29 mouse cellular contexts compared by ENCODE assay signal in genomic region chr5:112293800-112294199, GRCm38 (mm10). TPM values are rescaled to one million over a fixed set of nuclear protein-coding genes. Genes with fewer than 3 reads are reported as not detected.
A peak's percentile ranks its signal among the peaks of the same experiment; 100 is the strongest.
DNase-seq lines count a peak whose midpoint lies in the region; ATAC-seq and TF ChIP-seq lines count a peak whose summit lies in the region.
"Had no signal": no experiment of that assay in that cellular context is flagged by ENCODE, and none has a peak within 500 bp of the region (broad histone marks: within the 10 kb centered on the region; RNA-seq: fewer than 3 reads in every experiment).

No protein-coding gene starts in this region.

- DNase-seq in layer of hippocampus, adult 2 months (ENCODE audit: low spot score in 2 of 2): no peak
- no peak for DNase-seq in layer of hippocampus, adult 11-12 months (ENCODE audit: low spot score)
- DNase-seq in liver, embryonic 13.5 days: no peak
- no peak for DNase-seq in liver, postnatal 0 days
- no peak for DNase-seq in urinary bladder, postnatal 14 days (ENCODE audit: low spot score)
- DNase-seq in right cerebral cortex, postnatal 36 days (ENCODE audit: low spot score in 2 of 2): no peak
- DNase-seq: adrenal gland, adult 8-10 months; B cell, adult 2 months; cerebellum, adult 18-20 months; cerebellum, adult 9-11 months; cerebellum, postnatal 25 days; forebrain, postnatal 0 days; gastrocnemius, adult 2 months; gastrocnemius, postnatal 14 days; heart, adult 11 months; heart, postnatal 10 days; heart, postnatal 36 days had no signal

- H3K27me3 ChIP-seq in megakaryocyte, embryonic 14.5 days (replicated peaks): no peaks in the 10 kb centered on the region
- no peaks in the 10 kb centered on the region for H3K27me3 ChIP-seq in liver, embryonic 13.5 days
- no peaks in the 10 kb centered on the region for H3K27me3 ChIP-seq in liver, postnatal 0 days (ENCODE audit: insufficient read depth, low read length)
- H3K27me3 ChIP-seq: embryonic facial prominence, embryonic 12.5 days; embryonic facial prominence, embryonic 15.5 days; heart, embryonic 12.5 days; heart, embryonic 15.5 days; hindbrain, embryonic 13.5 days had no signal

- TF ChIP-seq CTCF in layer of hippocampus, adult 2 months (conservative IDR thresholded peaks at IDR 0.05): no peak
- TF ChIP-seq CTCF in liver, postnatal 0 days (IDR thresholded peaks at IDR 0.05; ENCODE audit: low read depth): no peak

- ATAC-seq in megakaryocyte, adult 5-6 weeks (ENCODE audit: poor library complexity, severe bottlenecking): no peak
- no peak for ATAC-seq in liver, embryonic 13.5 days (ENCODE audit: low read depth)
- ATAC-seq in liver, postnatal 0 days: no peak
- ATAC-seq: activated CD4-positive, CD25-positive, alpha-beta regulatory T cell, adult 4 months; forebrain, embryonic 14.5 days; forebrain, postnatal 0 days; hindbrain, embryonic 16.5 days had no signal

- no peak for TF ChIP-seq EP300 in liver, postnatal 0 days (IDR thresholded peaks at IDR 0.05; ENCODE audit: low read depth)

- peaks cover 100% of the 10 kb centered on the region for H3K4me1 ChIP-seq in megakaryocyte, embryonic 14.5 days
- peaks cover 95% of the 10 kb centered on the region for H3K4me1 ChIP-seq in liver, embryonic 13.5 days (replicated peaks)
- peaks cover 94% of the 10 kb centered on the region for H3K4me1 ChIP-seq in liver, postnatal 0 days (ENCODE audit: insufficient read depth)

- H3K9ac ChIP-seq in liver, embryonic 13.5 days: no peak overlapping the region
- no peak overlapping the region; the same call in 1 of the 2 replicates for H3K9ac ChIP-seq in liver, postnatal 0 days (replicated peaks)
- H3K9ac ChIP-seq: embryonic facial prominence, embryonic 12.5 days; embryonic facial prominence, embryonic 15.5 days; forebrain, postnatal 0 days; heart, embryonic 12.5 days; heart, embryonic 15.5 days; hindbrain, embryonic 13.5 days had no signal

- 53% methylated on average over 2 of the region's 2 CpGs for WGBS in liver, embryonic 13.5 days (ENCODE audit: insufficient replicate concordance)
- 60% methylated on average over 2 of the region's 2 CpGs for WGBS in liver, postnatal 0 days (ENCODE audit: insufficient replicate concordance)

- no peaks in the 10 kb centered on the region for H3K9me3 ChIP-seq in megakaryocyte, embryonic 14.5 days
- H3K9me3 ChIP-seq in liver, embryonic 13.5 days (replicated peaks): no peaks in the 10 kb centered on the region
- H3K9me3 ChIP-seq in liver, postnatal 0 days (ENCODE audit: low read length): no peaks in the 10 kb centered on the region
- H3K9me3 ChIP-seq: embryonic facial prominence, embryonic 12.5 days; embryonic facial prominence, embryonic 15.5 days; heart, embryonic 12.5 days; heart, embryonic 15.5 days; hindbrain, embryonic 10.5 days; hindbrain, embryonic 13.5 days had no signal

- H3K4me2 ChIP-seq in liver, embryonic 13.5 days: no peak overlapping the region
- no peak overlapping the region for H3K4me2 ChIP-seq in liver, postnatal 0 days (ENCODE audit: low read depth, low read length)
- H3K4me2 ChIP-seq: embryonic facial prominence, embryonic 12.5 days; embryonic facial prominence, embryonic 15.5 days; heart, embryonic 12.5 days; heart, embryonic 15.5 days; hindbrain, embryonic 13.5 days had no signal

- H3K27ac ChIP-seq in layer of hippocampus, adult 2 months: peak overlapping the region; percentile 75; the same call in 1 of the 2 replicates
- peak overlapping the region; percentile 8; the same call in 1 of the 2 replicates for H3K27ac ChIP-seq in liver, embryonic 13.5 days
- H3K27ac ChIP-seq in liver, postnatal 0 days (ENCODE audit: low read depth): peak overlapping the region; percentile 39
- H3K27ac ChIP-seq: embryonic facial prominence, embryonic 12.5 days; embryonic facial prominence, embryonic 15.5 days; heart, embryonic 15.5 days; hindbrain, embryonic 13.5 days had no signal

- no peak overlapping the region for H3K4me3 ChIP-seq in layer of hippocampus, adult 2 months
- H3K4me3 ChIP-seq in megakaryocyte, embryonic 14.5 days (replicated peaks): peak overlapping the region; percentile 69
- no peak overlapping the region for H3K4me3 ChIP-seq in liver, embryonic 13.5 days (replicated peaks)
- H3K4me3 ChIP-seq in liver, postnatal 0 days (ENCODE audit: low read depth, low read length): no peak overlapping the region
- H3K4me3 ChIP-seq: embryonic facial prominence, embryonic 12.5 days; embryonic facial prominence, embryonic 15.5 days; gastrocnemius, adult 2 months; heart, embryonic 12.5 days; heart, embryonic 15.5 days; hindbrain, embryonic 10.5 days; hindbrain, embryonic 13.5 days had no signal

- H3K36me3 ChIP-seq in megakaryocyte, embryonic 14.5 days (replicated peaks; ENCODE audit: low read length): peaks cover 95% of the 10 kb centered on the region
- H3K36me3 ChIP-seq in liver, embryonic 13.5 days: 0 out of 2 replicates have a peak, but pooled peaks cover 3% of the 10 kb centered on the region
- no peaks in the 10 kb centered on the region; the same call in 1 of the 2 replicates for H3K36me3 ChIP-seq in liver, postnatal 0 days (replicated peaks; ENCODE audit: insufficient read depth, low read length)
- H3K36me3 ChIP-seq: embryonic facial prominence, embryonic 12.5 days; embryonic facial prominence, embryonic 15.5 days; heart, embryonic 12.5 days; heart, embryonic 15.5 days; hindbrain, embryonic 10.5 days; hindbrain, embryonic 13.5 days had no signal

RNA-seq across cellular contexts. Expression of gene Tpst2, which starts 17.3 kb away (rescaled TPM):
- 10 to 100 TPM; 45.3 to 45.4 TPM for total RNA-seq in layer of hippocampus, adult 2 months (2021)
- polyA plus RNA-seq in megakaryocyte, embryonic 14.5 days (2012; ENCODE audit: insufficient read depth, low replicate concordance): 299 and 479 TPM in 2 replicates
- 52.1 and 57.5 TPM in 2 replicates for total RNA-seq in megakaryocyte, adult 5-6 weeks (2015)
- 69.2 and 77.0 TPM in 2 replicates for total RNA-seq in megakaryocyte, adult 5-6 weeks (2017)
- polyA plus RNA-seq in liver, embryonic 13.5 days (2015; fragmentation: Nextera tagmentation; extraction: Ambion mirVana): 35.4 and 36.0 TPM in 2 replicates
- 34.5 and 36.2 TPM in 2 replicates for polyA plus RNA-seq in liver, postnatal 0 days (2015; fragmentation: Nextera tagmentation; extraction: Ambion mirVana)

RNA-seq across cellular contexts. Expression of gene Tfip11, which starts 32.4 kb away (rescaled TPM):
- total RNA-seq in layer of hippocampus, adult 2 months (2021): 10 to 100 TPM; 40.6 to 40.8 TPM
- polyA plus RNA-seq in megakaryocyte, embryonic 14.5 days (2012; ENCODE audit: insufficient read depth, low replicate concordance): 30.3 and 35.0 TPM in 2 replicates
- 11.3 and 11.7 TPM in 2 replicates for total RNA-seq in megakaryocyte, adult 5-6 weeks (2015)
- total RNA-seq in megakaryocyte, adult 5-6 weeks (2017): 11.6 and 14.5 TPM in 2 replicates
- 14.1 and 15.7 TPM in 2 replicates for polyA plus RNA-seq in liver, embryonic 13.5 days (2015; fragmentation: Nextera tagmentation; extraction: Ambion mirVana)
- 6.7 and 8.0 TPM in 2 replicates for polyA plus RNA-seq in liver, postnatal 0 days (2015; fragmentation: Nextera tagmentation; extraction: Ambion mirVana)

RNA-seq across cellular contexts. Expression of gene Crybb1, which starts 38.2 kb away (rescaled TPM):
- 1 to 10 TPM; 6.4 to 7.8 TPM for total RNA-seq in layer of hippocampus, adult 2 months (2021)
- polyA plus RNA-seq in megakaryocyte, embryonic 14.5 days (2012; ENCODE audit: insufficient read depth, low replicate concordance): 0.25 and 3.6 TPM in 2 replicates
- 2.4 and 4.2 TPM in 2 replicates for total RNA-seq in megakaryocyte, adult 5-6 weeks (2015)
- total RNA-seq in megakaryocyte, adult 5-6 weeks (2017): 1.2 and 2.3 TPM in 2 replicates
- 0.23 and 0.30 TPM in 2 replicates for polyA plus RNA-seq in liver, embryonic 13.5 days (2015; fragmentation: Nextera tagmentation; extraction: Ambion mirVana)
- 0.33 TPM in 1 of 2 replicates, not detected in the other for polyA plus RNA-seq in liver, postnatal 0 days (2015; fragmentation: Nextera tagmentation; extraction: Ambion mirVana)
- total RNA-seq: common myeloid progenitor, adult 5-6 weeks had no signal
- polyA plus RNA-seq: activated CD4-positive, CD25-positive, alpha-beta regulatory T cell, adult 4 months had no signal

RNA-seq across cellular contexts. Expression of gene Cryba4, which starts 41.5 kb away (rescaled TPM):
- total RNA-seq in layer of hippocampus, adult 2 months (2021): 1 to 10 TPM; 1.0 to 1.5 TPM
- 9.4 and 17.2 TPM in 2 replicates for polyA plus RNA-seq in megakaryocyte, embryonic 14.5 days (2012; ENCODE audit: insufficient read depth, low replicate concordance)
- 5.2 and 8.4 TPM in 2 replicates for total RNA-seq in megakaryocyte, adult 5-6 weeks (2015)
- total RNA-seq in megakaryocyte, adult 5-6 weeks (2017): 3.3 and 3.7 TPM in 2 replicates
- 0.33 and 0.60 TPM in 2 replicates for polyA plus RNA-seq in liver, embryonic 13.5 days (2015; fragmentation: Nextera tagmentation; extraction: Ambion mirVana)
- polyA plus RNA-seq in liver, postnatal 0 days (2015; fragmentation: Nextera tagmentation; extraction: Ambion mirVana): 0.59 and 0.86 TPM in 2 replicates
- total RNA-seq: common myeloid progenitor, adult 5-6 weeks; forebrain, postnatal 0 days had no signal
- polyA plus RNA-seq: activated CD4-positive, CD25-positive, alpha-beta regulatory T cell, adult 4 months had no signal

RNA-seq across cellular contexts. Expression of gene Srrd, which starts 49.0 kb away (rescaled TPM):
- 10 to 100 TPM; 21.4 to 30.4 TPM for total RNA-seq in layer of hippocampus, adult 2 months (2021)
- polyA plus RNA-seq in megakaryocyte, embryonic 14.5 days (2012; ENCODE audit: insufficient read depth, low replicate concordance): 23.5 and 26.3 TPM in 2 replicates
- 31.2 and 35.1 TPM in 2 replicates for total RNA-seq in megakaryocyte, adult 5-6 weeks (2015)
- total RNA-seq in megakaryocyte, adult 5-6 weeks (2017): 20.7 and 21.7 TPM in 2 replicates
- polyA plus RNA-seq in liver, embryonic 13.5 days (2015; fragmentation: Nextera tagmentation; extraction: Ambion mirVana): 15.8 and 20.2 TPM in 2 replicates
- 9.4 and 10.6 TPM in 2 replicates for polyA plus RNA-seq in liver, postnatal 0 days (2015; fragmentation: Nextera tagmentation; extraction: Ambion mirVana)

Comparison
In these comparisons a context has a peak if more than half of its experiments do, and no peak if none do; other contexts are left out.
1. H3K27ac ChIP-seq: peak in every context shown above with its lines; median percentile 75 in layer of hippocampus, adult 2 months; 39 in liver, postnatal 0 days; 8 in liver, embryonic 13.5 days.